Mouse (Mus musculus): ENCODE results near the gene Hist1h2be. TPM values are rescaled to one million over a fixed set of nuclear protein-coding genes. Genes with fewer than 3 reads are reported as not detected.
"Not testable (repeated sequence)": the region's sequence is repeated elsewhere in the genome, so short reads cannot be mapped to it uniquely, and the experiment has no call there.

Gene Hist1h2be
- polyA plus RNA-seq, 1 experiment, result 4.1 TPM

DNA sequence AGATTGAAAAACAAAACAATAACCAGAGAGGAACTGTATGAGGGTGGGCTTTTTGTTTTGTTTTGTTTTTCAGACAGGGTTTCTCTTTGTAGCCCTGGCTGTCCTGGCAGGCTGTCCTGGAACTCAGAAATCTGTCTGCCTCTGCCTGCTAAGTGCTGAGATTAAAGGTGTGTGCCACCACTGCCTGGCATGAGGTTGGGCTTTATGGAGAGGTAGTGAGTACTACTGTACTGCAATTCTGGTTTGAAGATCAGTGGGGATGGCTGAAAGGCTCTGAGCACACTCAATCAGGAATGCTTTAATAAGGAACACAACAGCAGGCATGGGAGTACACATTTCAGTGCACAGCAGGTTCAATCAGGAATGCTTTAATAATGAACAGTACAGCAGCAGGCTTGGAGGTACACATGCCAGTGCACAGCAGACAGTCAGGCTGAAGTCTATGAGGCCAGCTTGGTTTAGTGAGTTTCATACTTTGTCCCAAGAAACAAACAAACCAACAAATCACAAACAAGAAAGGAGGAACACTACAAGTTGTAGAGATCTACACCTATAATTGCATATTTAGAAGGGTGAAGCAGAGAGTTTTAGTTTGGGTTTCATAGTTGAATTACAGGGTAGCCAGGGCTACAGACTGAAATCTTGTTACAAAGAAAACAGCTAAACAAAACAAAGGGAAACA, 37.4 kb downstream of the Hist1h2be start:
- peak overlapping the region; percentile 64 for H3K27ac ChIP-seq (ENCODE audit: insufficient read depth, low read length)
- peaks cover 3% of the 10 kb centered on the region for H3K4me1 ChIP-seq (ENCODE audit: control insufficient read depth, insufficient read depth, low read length)
- TF ChIP-seq CTCF (IDR thresholded peaks at IDR 0.05; ENCODE audit: borderline replicate concordance, insufficient read depth, low read length) (no peak), POLR2A (IDR thresholded peaks at IDR 0.05; ENCODE audit: low read depth, low read length) (no peak)
- H3K4me3 ChIP-seq (ENCODE audit: insufficient read depth, low read length), result no peak overlapping the region; the same call in 1 of the 2 replicates

DNA sequence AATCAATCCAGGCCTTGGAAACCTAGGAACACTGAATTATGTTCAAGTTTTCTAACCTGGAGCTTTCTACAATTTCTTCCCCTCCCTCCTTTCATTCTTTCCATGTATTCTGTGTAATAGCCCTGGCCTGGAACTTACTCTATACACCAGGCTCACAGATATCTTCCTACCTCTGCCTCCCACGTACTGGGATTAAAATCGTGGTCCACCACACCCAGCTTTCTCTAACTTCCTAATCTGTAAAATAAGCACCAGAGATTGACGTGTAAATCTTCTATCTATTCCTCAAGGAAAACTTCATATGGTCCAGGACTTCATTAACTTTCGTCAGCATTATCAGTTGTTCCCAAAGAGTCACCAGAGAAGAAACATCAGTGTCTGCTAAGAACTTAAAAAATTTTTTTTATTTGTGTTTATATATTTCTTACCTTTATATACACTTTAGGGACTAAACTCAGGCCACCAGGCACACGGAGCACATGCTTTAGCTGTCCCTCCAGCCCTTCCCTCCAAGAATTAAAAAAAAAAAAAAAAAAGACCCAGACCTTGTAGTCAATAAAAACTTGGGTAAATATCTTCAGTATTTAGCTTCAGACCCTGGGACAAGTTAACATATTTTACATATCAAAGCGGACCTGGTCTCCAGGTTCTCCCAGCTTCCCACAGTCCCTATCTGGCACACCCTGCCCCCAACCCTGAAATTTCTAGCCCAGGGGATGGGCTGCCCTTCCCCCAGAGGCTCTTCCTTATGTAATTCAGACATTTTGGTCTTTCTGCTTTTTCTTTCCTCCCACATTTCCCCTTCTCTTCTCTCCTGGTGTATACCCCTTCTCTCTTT, 38.5 kb downstream of the Hist1h2be start:
- Histone ChIP-seq H3K27ac (ENCODE audit: insufficient read depth, low read length) (peak overlapping the region; percentile 64), H3K4me1 (ENCODE audit: control insufficient read depth, insufficient read depth, low read length) (peaks cover 3% of the 10 kb centered on the region), H3K4me3 (ENCODE audit: insufficient read depth, low read length) (peak overlapping the region; percentile 66)
- TF ChIP-seq CTCF (IDR thresholded peaks at IDR 0.05; ENCODE audit: borderline replicate concordance, insufficient read depth, low read length) (no peak), POLR2A (IDR thresholded peaks at IDR 0.05; ENCODE audit: low read depth, low read length) (peak; percentile 57)

DNA sequence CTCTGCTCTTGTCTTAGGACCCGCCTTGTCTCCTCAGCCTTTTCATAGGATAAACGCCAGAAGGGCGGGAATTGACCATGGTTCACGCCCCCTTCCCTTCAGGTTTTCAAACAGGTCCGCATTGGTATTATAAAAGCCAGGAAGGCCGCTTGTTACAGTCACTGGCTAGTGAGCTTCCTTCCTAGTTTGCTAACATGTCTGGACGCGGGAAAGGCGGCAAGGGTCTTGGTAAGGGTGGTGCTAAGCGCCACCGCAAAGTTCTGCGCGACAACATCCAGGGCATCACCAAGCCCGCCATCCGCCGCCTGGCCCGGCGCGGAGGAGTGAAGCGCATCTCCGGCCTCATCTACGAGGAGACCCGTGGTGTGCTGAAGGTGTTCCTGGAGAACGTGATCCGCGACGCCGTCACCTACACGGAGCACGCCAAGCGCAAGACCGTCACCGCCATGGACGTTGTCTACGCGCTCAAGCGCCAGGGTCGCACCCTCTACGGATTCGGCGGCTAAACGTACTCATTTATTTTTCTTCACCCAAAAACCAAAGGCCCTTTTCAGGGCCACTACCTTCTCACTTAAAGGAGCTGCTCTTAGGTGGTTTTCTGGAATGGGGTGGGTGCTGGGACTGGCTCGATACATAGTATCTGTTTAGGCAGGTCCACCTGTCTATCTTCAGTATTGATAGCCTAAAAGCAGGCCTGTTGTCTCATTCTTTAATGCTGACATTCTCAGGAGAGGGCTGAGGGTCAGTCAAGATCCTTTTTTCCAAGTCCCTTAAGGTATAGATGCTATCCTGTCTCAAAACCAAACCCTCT, 39.3 kb downstream of the Hist1h2be start, which contains the start of gene Hist1h4d:
TSS of gene Hist1h4d (plus strand) at position 191 of the 811 bp plus-strand sequence.
- Histone ChIP-seq H3K4me1 (ENCODE audit: control insufficient read depth, insufficient read depth, low read length) (peaks cover 3% of the 10 kb centered on the region), H3K4me3 (ENCODE audit: insufficient read depth, low read length) (peak within 1 kb of the TSS; percentile 66), H3K27ac (ENCODE audit: insufficient read depth, low read length) (peak within 1 kb of the TSS; percentile 59)
- peak; percentile 100 for TF ChIP-seq POLR2A (IDR thresholded peaks at IDR 0.05; ENCODE audit: low read depth, low read length)
- TF ChIP-seq CTCF (IDR thresholded peaks at IDR 0.05; ENCODE audit: borderline replicate concordance, insufficient read depth, low read length), result no peak

DNA sequence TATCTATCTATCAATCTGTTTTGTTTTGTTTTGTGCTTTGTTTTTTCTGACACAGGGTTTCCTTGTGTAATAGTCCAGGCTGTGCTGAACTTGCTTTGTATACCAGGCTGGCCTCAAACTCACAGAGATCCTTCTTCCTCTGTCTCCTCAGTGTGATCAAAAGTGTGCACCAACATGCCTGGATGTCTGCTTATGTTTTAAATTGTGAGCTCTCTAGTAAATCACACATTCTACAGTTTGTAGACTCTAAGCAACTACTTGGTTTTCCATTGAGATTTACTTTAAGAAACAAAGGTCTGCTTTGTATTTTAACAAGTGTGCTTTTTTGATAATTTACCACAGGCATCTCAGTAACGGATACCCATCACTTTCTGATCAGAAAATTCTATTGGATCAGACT, 43.1 kb downstream of the Hist1h2be start:
- no peaks in the 10 kb centered on the region for H3K4me1 ChIP-seq (ENCODE audit: control insufficient read depth, insufficient read depth, low read length)
- no peak overlapping the region for H3K27ac ChIP-seq (ENCODE audit: insufficient read depth, low read length)
- no peak overlapping the region for H3K4me3 ChIP-seq (ENCODE audit: insufficient read depth, low read length)
- TF ChIP-seq CTCF (IDR thresholded peaks at IDR 0.05; ENCODE audit: borderline replicate concordance, insufficient read depth, low read length) (no peak), POLR2A (IDR thresholded peaks at IDR 0.05; ENCODE audit: low read depth, low read length) (no peak)

DNA sequence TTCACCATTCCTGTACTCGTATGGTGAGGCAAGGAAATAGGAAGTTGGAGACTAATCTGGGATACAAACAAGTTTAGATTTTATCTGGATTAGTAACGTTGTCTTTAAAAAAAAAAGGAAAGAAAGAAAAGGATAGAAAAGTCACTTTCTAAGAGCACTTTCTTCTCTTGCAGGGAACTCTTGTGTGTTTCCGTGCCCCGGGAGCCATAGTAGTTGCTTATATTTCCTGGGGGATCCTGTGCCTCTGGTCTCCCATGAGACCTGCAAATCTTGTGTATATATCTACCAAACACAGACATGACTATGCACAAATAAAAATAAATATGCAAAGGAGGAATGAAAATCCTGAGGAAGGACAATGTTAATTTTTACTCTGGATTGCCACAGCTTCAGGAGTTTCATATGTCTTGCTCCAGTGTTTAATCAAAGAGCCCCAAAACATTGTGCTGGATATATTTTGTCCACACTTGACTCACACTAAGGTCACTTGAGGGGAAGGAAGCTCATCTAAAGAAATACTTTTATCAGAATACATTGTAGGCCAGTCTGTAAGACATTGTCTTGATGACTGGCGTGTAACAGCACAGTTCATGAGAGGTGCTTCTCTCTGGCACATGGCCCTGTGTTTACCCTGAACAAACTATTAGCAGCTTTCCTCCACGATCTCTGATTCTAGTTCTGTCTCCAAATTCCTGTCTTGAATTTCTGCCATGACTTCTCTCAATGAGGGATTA, 43.9 kb downstream of the Hist1h2be start:
- Histone ChIP-seq H3K27ac (ENCODE audit: insufficient read depth, low read length) (peak overlapping the region; percentile 76), H3K4me1 (ENCODE audit: control insufficient read depth, insufficient read depth, low read length) (no peaks in the 10 kb centered on the region), H3K4me3 (ENCODE audit: insufficient read depth, low read length) (peak overlapping the region; percentile 54)
- no peak for TF ChIP-seq CTCF (IDR thresholded peaks at IDR 0.05; ENCODE audit: borderline replicate concordance, insufficient read depth, low read length)

DNA sequence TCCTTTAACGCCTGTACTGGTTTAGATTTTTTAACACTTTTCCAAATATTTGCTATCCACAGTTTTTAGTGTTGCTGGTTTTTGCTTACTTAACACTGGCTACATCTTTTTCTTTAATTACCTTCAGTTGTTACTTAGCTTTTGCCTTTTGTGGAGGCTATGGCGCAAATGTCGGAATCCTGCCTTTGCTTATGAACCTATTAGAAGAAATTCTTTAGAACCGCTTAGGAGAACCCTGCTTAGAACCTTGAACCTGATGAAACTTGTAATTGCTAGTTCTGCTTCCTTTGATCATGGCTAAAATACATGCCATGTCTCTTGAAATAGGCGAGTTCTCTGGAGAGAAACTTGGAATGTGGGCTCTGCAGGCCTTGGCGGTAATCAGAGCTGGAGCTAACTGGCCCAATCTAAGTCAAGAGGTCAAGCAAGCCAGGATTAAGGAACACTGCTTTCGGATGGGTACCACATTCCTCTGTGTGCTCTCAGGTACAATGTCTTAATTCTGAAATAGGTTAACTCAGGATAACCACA, 44.5 kb downstream of the Hist1h2be start:
- TF ChIP-seq POLR2A (IDR thresholded peaks at IDR 0.05; ENCODE audit: low read depth, low read length) (peak; percentile 72), CTCF (IDR thresholded peaks at IDR 0.05; ENCODE audit: borderline replicate concordance, insufficient read depth, low read length) (no peak)
- peak overlapping the region; percentile 80 for H3K27ac ChIP-seq (ENCODE audit: insufficient read depth, low read length)

DNA sequence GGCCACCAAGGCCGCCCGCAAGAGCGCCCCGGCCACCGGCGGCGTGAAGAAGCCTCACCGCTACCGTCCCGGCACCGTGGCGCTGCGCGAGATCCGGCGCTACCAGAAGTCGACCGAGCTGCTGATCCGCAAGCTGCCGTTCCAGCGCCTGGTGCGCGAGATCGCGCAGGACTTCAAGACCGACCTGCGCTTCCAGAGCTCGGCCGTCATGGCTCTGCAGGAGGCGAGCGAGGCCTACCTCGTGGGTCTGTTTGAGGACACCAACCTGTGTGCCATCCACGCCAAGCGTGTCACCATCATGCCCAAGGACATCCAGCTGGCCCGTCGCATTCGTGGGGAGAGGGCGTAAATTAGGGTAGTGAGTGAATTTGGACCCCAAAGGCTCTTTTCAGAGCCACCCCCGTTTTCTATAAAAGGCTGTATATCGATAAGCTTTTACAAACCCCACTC, 45.0 kb downstream of the Hist1h2be start:
- Histone ChIP-seq H3K27ac (ENCODE audit: insufficient read depth, low read length) (peak overlapping the region; percentile 80), H3K4me3 (ENCODE audit: insufficient read depth, low read length) (peak overlapping the region; percentile 54)
- peak; percentile 81 for TF ChIP-seq POLR2A (IDR thresholded peaks at IDR 0.05; ENCODE audit: low read depth, low read length)
- not testable (repeated sequence) for H3K4me1 ChIP-seq (ENCODE audit: control insufficient read depth, insufficient read depth, low read length)

More for the DNA sequence above, 44.5 kb downstream of the Hist1h2be start:
- Histone ChIP-seq H3K4me1 (ENCODE audit: control insufficient read depth, insufficient read depth, low read length) (no peaks in the 10 kb centered on the region), H3K4me3 (ENCODE audit: insufficient read depth, low read length) (peak overlapping the region; percentile 54)

DNA sequence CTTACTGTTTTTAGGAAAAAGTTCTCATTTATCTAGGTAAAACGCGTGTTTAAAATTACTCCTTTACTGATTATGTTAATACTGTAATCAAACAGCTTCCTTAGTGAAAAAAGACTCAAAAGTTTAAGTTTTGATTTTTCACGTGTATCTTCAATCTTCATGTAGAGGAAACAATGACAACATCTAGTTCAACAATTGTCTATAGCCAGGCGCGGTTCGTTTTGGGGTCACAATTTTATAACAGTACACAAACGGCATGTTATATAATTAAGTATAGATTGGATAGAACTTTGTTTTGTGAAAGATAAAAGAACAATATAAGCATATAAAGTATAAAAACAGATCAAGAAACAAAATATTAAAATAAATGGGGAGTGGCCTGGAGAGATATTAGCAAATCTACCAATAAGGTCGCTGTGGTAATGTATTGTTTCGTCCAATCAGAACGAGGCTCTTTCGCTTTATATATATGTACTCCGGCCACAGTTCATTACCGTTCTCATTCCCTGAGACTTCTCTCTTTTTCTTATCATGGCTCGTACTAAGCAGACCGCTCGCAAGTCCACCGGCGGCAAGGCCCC, 45.6 kb downstream of the Hist1h2be start, which contains the start of gene Hist1h3d:
TSS of gene Hist1h3d (plus strand) at position 493 of the 581 bp plus-strand sequence.
- no peaks in the 10 kb centered on the region for H3K4me1 ChIP-seq (ENCODE audit: control insufficient read depth, insufficient read depth, low read length)
- peak within 1 kb of the TSS; percentile 85 for H3K27ac ChIP-seq (ENCODE audit: insufficient read depth, low read length)
- peak within 1 kb of the TSS; percentile 54 for H3K4me3 ChIP-seq (ENCODE audit: insufficient read depth, low read length)
- TF ChIP-seq POLR2A (IDR thresholded peaks at IDR 0.05; ENCODE audit: low read depth, low read length) (no peak; the same call in 1 of the 2 replicates), CTCF (IDR thresholded peaks at IDR 0.05; ENCODE audit: borderline replicate concordance, insufficient read depth, low read length) (no peak)

Data from embryonic fibroblast, embryonic 13.5 days (primary cell).